Mouse (Mus musculus) embryonic facial prominence, embryonic 13.5 days (tissue): ENCODE data around the gene Ffar2. TPM values are rescaled to one million over a fixed set of nuclear protein-coding genes. Genes with fewer than 3 reads are reported as not detected.

Experiments
- ATAC-seq: fragments of 200-750 bp; cut with Nextera tagmentation; 2 replicates; pipeline ENCODE4 v1.8.0; 2017; ENCODE audit warnings: low read depth; ENCODE audit not compliant: insufficient number of reproducible peaks, insufficient read depth, low FRiP score, low TSS enrichment
- H3K27ac ChIP-seq: fragments of 300-500 bp; sonication (generic); 2 replicates; pipeline ENCODE4 v1.5.1; 2015; ENCODE audit warnings: moderate library complexity, mild to moderate bottlenecking, inconsistent platforms
- H3K27me3 ChIP-seq: fragments of 300-500 bp; sonication (generic); 2 replicates; pipeline ENCODE4 v1.6.1; 2015; ENCODE audit warnings: mild to moderate bottlenecking, inconsistent platforms
- H3K36me3 ChIP-seq: fragments of 300-500 bp; sonication (generic); 2 replicates; pipeline ENCODE4 v1.6.1; 2015; ENCODE audit warnings: mild to moderate bottlenecking, inconsistent platforms
- H3K4me1 ChIP-seq: fragments of 300-500 bp; sonication (generic); 2 replicates; pipeline ENCODE4 v1.6.1; 2015; ENCODE audit warnings: inconsistent platforms
- H3K4me2 ChIP-seq: fragments of 300-500 bp; sonication (generic); 2 replicates; pipeline ENCODE4 v1.6.1; 2015; ENCODE audit warnings: moderate library complexity, mild to moderate bottlenecking, inconsistent platforms
- H3K4me3 ChIP-seq: fragments of 300-500 bp; sonication (generic); 2 replicates; pipeline ENCODE4 v1.5.1; 2015; ENCODE audit warnings: mild to moderate bottlenecking, inconsistent platforms
- H3K9ac ChIP-seq: fragments of 300-500 bp; sonication (generic); 2 replicates; pipeline ENCODE4 v1.6.1; 2015; ENCODE audit warnings: mild to moderate bottlenecking, inconsistent platforms
- H3K9me3 ChIP-seq: fragments of 300-500 bp; sonication (generic); 2 replicates; pipeline ENCODE4 v1.6.1; 2016; ENCODE audit warnings: inconsistent platforms
- WGBS: fragments of 180-500 bp; shearing (Covaris S2); methylation state at CpG from one replicate; pipeline ENCODE4 v1.1.7; 2015; ENCODE audit warnings: mixed read lengths; 5-methylcytosine and 5-hydroxymethylcytosine counted together
- polyA plus RNA-seq: library from polyadenylated mRNA; unstranded; fragments of >200 nt; fragmentation: Nextera tagmentation; extraction: Ambion mirVana; gene quantifications from 2 replicates; pipeline ENCODE4 v1.2.1, GENCODE M21; 2015

The Ffar2 gene
- polyA plus RNA-seq, 1 experiment from 2014 or later, result not detected

DNA sequence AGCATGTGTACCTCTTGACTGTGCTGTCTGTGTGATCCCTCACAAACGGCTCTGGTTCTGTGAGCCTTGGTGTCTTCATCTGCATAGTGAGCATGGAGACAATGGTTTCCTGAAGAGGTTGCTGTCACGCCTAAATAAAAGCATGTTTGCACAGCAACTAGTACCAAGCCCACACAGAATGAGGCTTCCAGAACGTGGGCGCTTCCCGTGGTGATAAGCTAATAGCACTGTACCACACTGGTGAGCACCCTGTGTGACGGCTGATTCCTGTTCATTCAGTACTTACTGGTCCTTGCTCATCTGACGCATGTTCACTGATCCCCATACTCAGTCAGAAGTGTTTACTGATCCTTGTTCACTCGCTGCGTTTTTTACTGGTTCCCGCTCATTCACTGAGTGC, 33.4 kb downstream of the Ffar2 start:
- WGBS, result 76% methylated on average over 10 of the region's 10 CpGs
- no peaks in the 10 kb centered on the region for H3K9me3 ChIP-seq
- ATAC-seq, result no peak
- H3K27me3 ChIP-seq, result peaks cover 13% of the 10 kb centered on the region
- no peak overlapping the region for H3K4me3 ChIP-seq
- no peak overlapping the region for H3K27ac ChIP-seq
- H3K4me1 ChIP-seq, result peaks cover 10% of the 10 kb centered on the region; the same call in 1 of the 2 replicates
- no peaks in the 10 kb centered on the region for H3K36me3 ChIP-seq
- no peak overlapping the region for H3K4me2 ChIP-seq
- H3K9ac ChIP-seq, result no peak overlapping the region

DNA sequence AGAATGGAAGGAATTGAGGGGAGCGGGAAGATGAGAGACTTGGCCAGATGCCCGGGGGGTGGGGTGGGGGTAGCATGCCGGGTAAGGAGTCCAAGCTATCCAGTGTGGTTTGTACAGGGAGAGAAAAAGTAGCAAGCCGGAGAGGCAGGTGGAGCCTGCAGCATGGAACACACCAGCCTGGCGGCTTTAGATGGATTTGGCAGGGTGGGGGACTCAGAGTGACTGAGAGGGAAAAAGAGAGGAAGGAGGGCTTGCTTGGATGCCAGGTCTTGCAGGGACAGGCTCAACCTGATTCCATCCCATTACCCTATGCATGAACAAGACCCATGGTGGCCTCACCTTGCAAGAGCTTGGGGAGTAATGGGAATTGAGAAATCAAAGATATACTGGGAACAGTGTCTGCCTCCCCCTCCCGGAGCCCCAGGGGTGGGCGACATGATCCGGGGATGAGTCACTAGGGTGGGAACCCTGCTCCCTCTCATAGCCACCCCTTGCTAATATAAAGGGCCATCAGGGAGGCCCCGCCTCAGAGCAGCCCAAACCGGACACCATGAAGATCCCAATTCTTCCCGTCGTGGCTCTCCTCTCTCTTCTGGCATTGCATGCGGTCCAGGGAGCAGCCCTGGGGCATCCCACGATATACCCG, 36.1 kb downstream of the Ffar2 start, which contains the start of gene Krtdap:
Gene Krtdap, plus strand, starts transcription at position 520 of the 646 bp plus-strand sequence.
- no peak within 1 kb of the TSS; the same call in 1 of the 2 replicates for H3K27ac ChIP-seq
- 0 out of 2 replicates have a peak within 1 kb of the TSS, but pooled peaks have one; percentile 1 for H3K4me2 ChIP-seq
- H3K4me3 ChIP-seq, result 0 out of 2 replicates have a peak within 1 kb of the TSS, but pooled peaks have one; percentile 1
- peaks cover 13% of the 10 kb centered on the region for H3K27me3 ChIP-seq
- WGBS, result 34% methylated on average over 15 of the region's 15 CpGs
- ATAC-seq, result 0 out of 2 replicates have a peak, but pooled peaks have one; percentile 33
- H3K9me3 ChIP-seq, result no peaks in the 10 kb centered on the region
- H3K9ac ChIP-seq, result no peak within 1 kb of the TSS
- peaks cover 10% of the 10 kb centered on the region; the same call in 1 of the 2 replicates for H3K4me1 ChIP-seq
- no peaks in the 10 kb centered on the region for H3K36me3 ChIP-seq

DNA sequence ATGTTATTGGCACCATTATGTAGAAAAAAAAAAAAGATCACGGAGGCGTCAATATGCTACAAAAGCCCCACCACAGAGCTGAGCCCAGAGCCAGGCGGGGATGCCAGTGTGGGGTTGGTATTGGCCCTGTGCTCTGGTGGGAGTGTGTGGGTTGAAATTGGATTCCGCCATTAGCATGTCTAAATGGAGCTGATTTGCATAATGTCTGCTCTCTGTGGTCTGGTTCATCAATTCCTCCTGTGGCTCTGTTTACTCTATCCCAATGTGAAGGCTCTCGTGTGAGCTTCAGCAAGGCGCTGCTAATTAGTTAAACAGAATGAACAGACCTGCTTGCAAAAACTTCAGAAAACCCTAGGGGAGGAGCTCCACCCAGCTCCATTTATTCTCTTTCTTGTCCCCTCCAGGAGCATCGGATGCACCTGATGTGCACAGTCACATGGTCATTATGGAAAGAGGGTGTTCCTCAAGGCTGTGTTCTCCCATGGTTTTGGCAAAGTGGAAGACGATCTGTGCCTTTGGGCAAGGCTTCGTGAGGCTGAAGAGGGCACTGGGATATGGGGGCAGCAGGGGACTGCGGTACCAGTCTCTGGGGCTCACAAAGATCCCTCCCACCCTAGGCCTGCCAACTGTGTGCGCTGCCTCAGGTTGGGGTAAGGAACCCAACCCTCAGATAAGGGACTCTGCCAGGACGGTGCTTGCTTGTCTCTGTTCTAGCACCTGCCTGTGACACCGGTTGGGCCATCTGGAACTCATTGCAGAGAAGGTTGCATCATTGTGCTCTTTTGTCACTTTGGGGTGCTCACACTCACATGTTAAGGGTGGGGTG, 37.6 kb downstream of the Ffar2 start:
- no peak overlapping the region for H3K27ac ChIP-seq
- no peak overlapping the region for H3K9ac ChIP-seq
- H3K9me3 ChIP-seq, result no peaks in the 10 kb centered on the region
- ATAC-seq, result no peak
- 61% methylated on average over 13 of the region's 13 CpGs for WGBS
- peaks cover 10% of the 10 kb centered on the region; the same call in 1 of the 2 replicates for H3K4me1 ChIP-seq
- H3K4me2 ChIP-seq, result no peak overlapping the region
- peaks cover 13% of the 10 kb centered on the region for H3K27me3 ChIP-seq
- H3K36me3 ChIP-seq, result no peaks in the 10 kb centered on the region
- H3K4me3 ChIP-seq, result no peak overlapping the region

DNA sequence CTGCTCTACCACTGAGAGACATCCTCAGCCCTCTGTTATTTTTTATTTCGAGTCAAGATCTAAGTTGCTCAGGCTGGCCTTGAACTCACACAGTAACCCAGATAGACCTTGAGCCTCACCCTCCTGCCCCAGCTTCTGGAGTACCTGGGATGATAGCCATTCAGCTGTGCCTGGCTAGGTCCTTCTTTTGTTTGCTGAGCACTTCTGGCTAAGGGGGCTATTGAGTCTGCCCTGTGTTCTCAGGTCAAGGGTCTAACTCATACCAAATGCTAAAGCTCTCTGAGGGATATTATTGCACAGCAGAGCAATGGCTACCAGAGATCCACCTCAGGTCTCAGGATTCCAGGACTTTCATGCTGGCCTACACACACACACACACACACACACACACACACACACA, 38.4 kb downstream of the Ffar2 start:
- no peak for ATAC-seq

DNA sequence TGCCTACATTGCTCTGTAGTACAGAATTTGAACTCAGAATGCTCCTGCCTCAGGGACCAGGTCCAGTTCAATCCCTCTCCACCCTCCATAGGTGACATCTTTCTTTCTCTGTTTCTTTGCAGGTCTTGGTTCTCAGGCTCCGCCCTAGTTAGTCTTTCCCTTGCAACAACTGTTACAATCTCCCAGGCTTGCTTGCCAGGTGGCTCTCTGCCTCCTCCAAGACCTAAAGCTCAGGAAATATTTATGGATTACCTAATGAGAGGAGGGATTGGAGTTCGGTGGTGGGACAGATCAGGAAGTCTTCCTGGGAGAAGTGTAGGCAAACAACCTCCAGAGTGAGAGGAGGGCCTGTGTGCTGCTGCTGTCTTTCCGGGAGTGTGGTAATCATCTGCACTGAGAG, 40.9 kb downstream of the Ffar2 start:
- ATAC-seq, result no peak
- Histone ChIP-seq H3K4me1 (peaks cover 10% of the 10 kb centered on the region; the same call in 1 of the 2 replicates), H3K27me3 (peaks cover 3% of the 10 kb centered on the region; the same call in 1 of the 2 replicates), H3K9me3 (no peaks in the 10 kb centered on the region), H3K9ac (no peak overlapping the region), H3K4me3 (no peak overlapping the region), H3K36me3 (no peaks in the 10 kb centered on the region), H3K4me2 (no peak overlapping the region), H3K27ac (no peak overlapping the region)
- WGBS, result 73% methylated on average over 3 of the region's 3 CpGs

More for the DNA sequence above, 38.4 kb downstream of the Ffar2 start:
- Histone ChIP-seq H3K27me3 (peaks cover 10% of the 10 kb centered on the region), H3K9ac (no peak overlapping the region), H3K9me3 (no peaks in the 10 kb centered on the region), H3K4me2 (no peak overlapping the region), H3K4me3 (no peak overlapping the region), H3K4me1 (peaks cover 10% of the 10 kb centered on the region; the same call in 1 of the 2 replicates), H3K27ac (no peak overlapping the region), H3K36me3 (no peaks in the 10 kb centered on the region)
- WGBS, result 79% methylated on average over 1 of the region's 1 CpGs

DNA sequence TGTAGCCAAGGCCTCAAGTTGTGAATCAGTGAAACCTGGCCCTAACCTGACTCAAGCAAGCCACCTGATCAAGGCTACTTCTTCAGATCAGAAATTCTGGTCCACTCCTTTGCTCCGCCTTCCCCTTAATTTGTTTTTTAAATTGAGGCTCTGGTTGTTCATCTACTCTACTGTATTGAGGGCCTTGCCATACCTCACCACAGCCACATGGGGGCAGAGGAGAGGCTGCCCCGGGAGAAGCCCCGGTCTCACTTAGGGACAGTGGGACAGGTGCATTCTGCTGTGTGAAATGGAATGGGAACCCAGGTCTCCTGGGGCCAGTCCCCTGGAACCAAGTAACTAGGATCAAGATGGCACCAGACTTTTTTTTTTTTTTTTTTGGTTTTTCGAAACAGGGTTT, 41.8 kb downstream of the Ffar2 start:
- Histone ChIP-seq H3K36me3 (no peaks in the 10 kb centered on the region), H3K9me3 (no peaks in the 10 kb centered on the region), H3K4me2 (no peak overlapping the region), H3K27me3 (no peaks in the 10 kb centered on the region), H3K4me3 (no peak overlapping the region), H3K9ac (no peak overlapping the region), H3K27ac (no peak overlapping the region), H3K4me1 (peaks cover 7% of the 10 kb centered on the region; the same call in 1 of the 2 replicates)
- 76% methylated on average over 4 of the region's 4 CpGs for WGBS
- ATAC-seq, result no peak

DNA sequence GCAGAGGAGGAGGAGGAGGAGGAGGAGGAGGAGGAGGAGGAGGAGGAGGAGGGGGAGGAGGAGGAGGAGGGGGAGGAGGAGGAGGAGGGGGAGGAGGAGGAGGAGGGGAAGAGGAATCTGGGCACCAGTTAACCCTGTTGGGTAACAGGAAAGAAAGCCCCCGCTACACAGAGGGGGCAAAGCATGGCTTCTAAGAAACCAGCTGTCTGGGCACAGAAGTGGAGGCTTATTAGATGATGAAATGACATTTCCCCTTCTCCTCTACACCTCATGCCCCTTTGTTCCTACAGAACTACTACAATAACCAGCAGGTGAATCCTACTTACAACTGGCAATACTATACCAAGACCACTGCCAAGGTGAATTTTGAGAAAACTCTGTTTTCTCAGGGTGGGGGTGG, 45.7 kb downstream of the Ffar2 start:
- WGBS, result 69% methylated on average over 1 of the region's 1 CpGs

DNA sequence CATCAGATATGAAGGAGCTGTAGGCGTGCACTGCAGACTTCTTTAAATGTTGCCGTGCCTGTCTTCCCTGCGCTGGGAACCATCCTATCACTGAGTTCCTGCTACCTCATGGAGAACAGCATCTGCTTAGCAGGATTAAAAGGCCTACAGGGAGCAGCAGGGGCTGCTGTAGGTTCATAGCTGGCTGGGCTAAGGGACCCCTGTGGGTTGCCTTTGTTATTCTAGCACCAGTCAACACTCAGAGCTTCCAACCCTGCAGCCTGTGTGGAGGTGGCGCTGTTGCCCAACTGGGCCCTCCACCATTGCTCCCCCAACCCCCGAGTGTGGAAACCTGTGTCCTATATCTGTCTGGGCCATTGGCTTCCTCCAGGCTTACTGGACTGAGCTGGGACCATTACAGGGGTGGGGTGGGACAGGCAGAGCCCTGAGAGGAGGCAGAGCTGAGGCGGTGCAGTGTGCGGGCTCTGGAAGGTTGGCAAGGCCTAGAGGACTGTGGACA, 46.4 kb downstream of the Ffar2 start:
- no peak overlapping the region for H3K9ac ChIP-seq
- 51% methylated on average over 7 of the region's 7 CpGs for WGBS
- H3K4me2 ChIP-seq, result no peak overlapping the region
- H3K9me3 ChIP-seq, result peaks cover 2% of the 10 kb centered on the region; the same call in 1 of the 2 replicates
- H3K4me1 ChIP-seq, result no peaks in the 10 kb centered on the region
- H3K27ac ChIP-seq, result no peak overlapping the region
- H3K36me3 ChIP-seq, result no peaks in the 10 kb centered on the region
- no peak for ATAC-seq
- H3K27me3 ChIP-seq, result no peaks in the 10 kb centered on the region
- no peak overlapping the region for H3K4me3 ChIP-seq

More for the DNA sequence above, 45.7 kb downstream of the Ffar2 start:
- H3K4me1 ChIP-seq, result no peaks in the 10 kb centered on the region
- H3K4me3 ChIP-seq, result no peak overlapping the region
- H3K9ac ChIP-seq, result no peak overlapping the region
- ATAC-seq, result no peak
- no peak overlapping the region for H3K27ac ChIP-seq
- no peak overlapping the region for H3K4me2 ChIP-seq
- H3K27me3 ChIP-seq, result no peaks in the 10 kb centered on the region
- H3K36me3 ChIP-seq, result no peaks in the 10 kb centered on the region
- peaks cover under 1% of the 10 kb centered on the region; the same call in 1 of the 2 replicates for H3K9me3 ChIP-seq

DNA sequence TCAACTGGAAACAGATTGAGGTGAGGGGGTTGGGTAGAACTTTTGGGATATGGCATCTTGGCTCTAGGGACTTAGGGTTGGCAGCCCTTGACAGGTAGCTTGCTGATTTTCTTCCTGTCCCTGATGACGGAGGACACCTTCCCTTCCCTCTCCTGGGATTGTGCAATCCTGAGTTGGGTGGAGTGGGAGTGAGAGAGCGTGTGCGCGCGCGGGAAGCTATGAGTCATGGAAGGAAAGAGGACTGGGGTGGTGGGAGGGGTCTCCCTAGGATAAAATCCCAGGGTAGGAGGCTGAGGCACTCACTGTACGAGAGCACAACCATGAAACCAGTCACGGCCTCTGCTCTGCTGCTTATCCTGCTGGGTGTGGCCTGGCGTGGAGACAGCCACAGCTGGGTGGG, 47.5 kb downstream of the Ffar2 start:
- H3K9ac ChIP-seq, result no peak overlapping the region
- no peak overlapping the region for H3K4me3 ChIP-seq
- H3K4me2 ChIP-seq, result no peak overlapping the region
- 82% methylated on average over 9 of the region's 9 CpGs for WGBS
- H3K27me3 ChIP-seq, result no peaks in the 10 kb centered on the region
- H3K36me3 ChIP-seq, result no peaks in the 10 kb centered on the region
- no peak for ATAC-seq
- no peak overlapping the region for H3K27ac ChIP-seq
- H3K4me1 ChIP-seq, result no peaks in the 10 kb centered on the region
- peaks cover 2% of the 10 kb centered on the region; the same call in 1 of the 2 replicates for H3K9me3 ChIP-seq

DNA sequence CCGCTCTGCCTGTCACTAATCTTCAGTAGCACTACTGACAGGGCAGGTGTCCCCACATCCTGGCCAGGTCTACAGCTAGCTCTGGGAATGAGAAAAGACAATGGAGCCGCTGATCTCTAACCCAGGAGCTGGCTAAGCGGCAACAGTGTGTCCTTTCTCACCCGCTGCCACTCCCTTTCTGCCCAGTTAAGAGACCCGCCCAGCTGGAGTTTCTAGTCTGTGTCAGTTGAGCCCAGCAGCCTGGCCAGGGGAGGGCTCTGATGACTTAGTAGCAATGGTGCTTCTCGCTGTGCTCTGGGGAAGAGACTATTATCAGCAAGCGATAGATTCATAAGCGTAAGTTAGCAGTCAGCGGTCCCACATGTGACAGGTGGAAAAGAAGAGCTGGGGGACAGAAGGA, 54.3 kb downstream of the Ffar2 start:
- no peak overlapping the region for H3K4me3 ChIP-seq
- peaks cover 2% of the 10 kb centered on the region; the same call in 1 of the 2 replicates for H3K9me3 ChIP-seq
- no peak for ATAC-seq
- no peak overlapping the region for H3K4me2 ChIP-seq
- H3K4me1 ChIP-seq, result no peaks in the 10 kb centered on the region
- H3K9ac ChIP-seq, result no peak overlapping the region
- peaks cover 29% of the 10 kb centered on the region for H3K27me3 ChIP-seq
- no peak overlapping the region for H3K27ac ChIP-seq
- H3K36me3 ChIP-seq, result no peaks in the 10 kb centered on the region
- 27% methylated on average over 9 of the region's 9 CpGs for WGBS
